ENCODE assay signal across 8 mouse cellular contexts in the genomic region with DNA sequence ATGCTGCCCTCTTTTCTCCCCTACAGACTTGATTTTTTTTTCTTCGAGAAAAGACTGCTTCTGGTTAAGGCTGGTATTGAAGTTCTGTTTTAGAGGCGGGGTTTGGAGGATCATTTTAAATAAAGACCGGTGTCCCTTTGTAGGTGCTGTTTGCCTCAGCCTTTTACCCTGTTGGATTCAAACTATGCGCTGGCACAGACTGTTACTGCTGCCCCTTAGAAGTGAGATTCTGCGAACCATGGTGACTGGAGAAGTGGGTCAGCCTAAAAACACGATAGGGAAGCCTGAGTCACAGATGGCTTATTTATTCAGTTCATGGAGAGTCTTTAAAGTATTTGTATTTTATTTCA. TPM values are rescaled to one million over a fixed set of nuclear protein-coding genes. Genes with fewer than 3 reads are reported as not detected.
DNase-seq lines count a peak whose midpoint lies in the region; ATAC-seq and TF ChIP-seq lines count a peak whose summit lies in the region.

No protein-coding gene starts in this region.

- peak overlapping the region; percentile 93 for H3K4me3 ChIP-seq in G1E (ENCODE audit: low read depth, low read length)
- H3K4me3 ChIP-seq in embryonic facial prominence, embryonic 15.5 days (replicated peaks): peak overlapping the region; percentile 96
- H3K4me3 ChIP-seq in intestine, embryonic 14.5 days (ENCODE audit: low read depth, low read length): peak overlapping the region; percentile 86
- H3K4me3 ChIP-seq in midbrain, embryonic 15.5 days: peak overlapping the region; percentile 74

- peak; percentile 90 for DNase-seq in heart, adult 11 months
- no peak for DNase-seq in heart, adult 18-20 months
- no peak for DNase-seq in G1E (ENCODE audit: low spot score)
- no peak for DNase-seq in intestine, embryonic 14.5 days (ENCODE audit: low spot score)
- DNase-seq in spleen, postnatal 36 days (ENCODE audit: low spot score in 2 of 2): no peak
- no peak for DNase-seq in urinary bladder, adult 2 months (ENCODE audit: low spot score)

- no peak for ATAC-seq in G1E (ENCODE audit: extremely low read depth, insufficient number of reproducible peaks, low FRiP score, poor library complexity, severe bottlenecking)
- no peak for ATAC-seq in embryonic facial prominence, embryonic 15.5 days (ENCODE audit: insufficient number of reproducible peaks, low FRiP score, low TSS enrichment, low read depth)
- ATAC-seq in intestine, embryonic 14.5 days (replicated peaks; ENCODE audit: low FRiP score, low TSS enrichment, low read depth): no peak
- no peak for ATAC-seq in midbrain, embryonic 15.5 days (replicated peaks)

- H3K9me3 ChIP-seq in G1E (replicated peaks): no peaks in the 10 kb centered on the region
- H3K9me3 ChIP-seq in embryonic facial prominence, embryonic 15.5 days (replicated peaks): no peaks in the 10 kb centered on the region
- H3K9me3 ChIP-seq in intestine, embryonic 14.5 days (ENCODE audit: control insufficient read depth, low read length): no peaks in the 10 kb centered on the region
- no peaks in the 10 kb centered on the region for H3K9me3 ChIP-seq in midbrain, embryonic 15.5 days

- peak overlapping the region; percentile 88; the same call in 1 of the 2 replicates for H3K27ac ChIP-seq in embryonic facial prominence, embryonic 15.5 days (replicated peaks)
- H3K27ac ChIP-seq in intestine, embryonic 14.5 days (ENCODE audit: low read depth): peak overlapping the region; percentile 86; the same call in 1 of the 2 replicates
- peak overlapping the region; percentile 93 for H3K27ac ChIP-seq in midbrain, embryonic 15.5 days

- H3K9ac ChIP-seq in embryonic facial prominence, embryonic 15.5 days: peak overlapping the region; percentile 82; the same call in 1 of the 2 replicates
- peak overlapping the region; percentile 77 for H3K9ac ChIP-seq in intestine, embryonic 14.5 days (ENCODE audit: low read length)
- peak overlapping the region; percentile 73 for H3K9ac ChIP-seq in midbrain, embryonic 15.5 days

- peak overlapping the region; percentile 71 for H3K4me2 ChIP-seq in embryonic facial prominence, embryonic 15.5 days (replicated peaks)
- H3K4me2 ChIP-seq in intestine, embryonic 14.5 days (ENCODE audit: low read length): peak overlapping the region; percentile 58
- peak overlapping the region; percentile 67 for H3K4me2 ChIP-seq in midbrain, embryonic 15.5 days

- 2% methylated on average over 6 of the region's 6 CpGs for whole genome bisulfite sequencing in embryonic facial prominence, embryonic 15.5 days
- WGBS in intestine, embryonic 14.5 days: 2% methylated on average over 6 of the region's 6 CpGs
- WGBS in midbrain, embryonic 15.5 days: 0% methylated on average over 6 of the region's 6 CpGs

- H3K4me1 ChIP-seq in G1E (ENCODE audit: insufficient read depth, low read depth, low read length): peaks cover 27% of the 10 kb centered on the region
- H3K4me1 ChIP-seq in embryonic facial prominence, embryonic 15.5 days: peaks cover 8% of the 10 kb centered on the region
- H3K4me1 ChIP-seq in intestine, embryonic 14.5 days (replicated peaks; ENCODE audit: control insufficient read depth, insufficient read depth, low read length): peaks cover 10% of the 10 kb centered on the region
- peaks cover 20% of the 10 kb centered on the region for H3K4me1 ChIP-seq in midbrain, embryonic 15.5 days

- H3K27me3 ChIP-seq in G1E (ENCODE audit: insufficient read depth, low read length): no peaks in the 10 kb centered on the region
- H3K27me3 ChIP-seq in embryonic facial prominence, embryonic 15.5 days: no peaks in the 10 kb centered on the region
- H3K27me3 ChIP-seq in intestine, embryonic 14.5 days (replicated peaks; ENCODE audit: control insufficient read depth, insufficient read depth, low read length): no peaks in the 10 kb centered on the region
- H3K27me3 ChIP-seq in midbrain, embryonic 15.5 days (replicated peaks): no peaks in the 10 kb centered on the region

- no peak for TF ChIP-seq CTCF in G1E (IDR thresholded peaks at IDR 0.05; ENCODE audit: low read depth, low read length)

- H3K36me3 ChIP-seq in G1E (replicated peaks): peaks cover 2% of the 10 kb centered on the region
- no peaks in the 10 kb centered on the region for H3K36me3 ChIP-seq in embryonic facial prominence, embryonic 15.5 days
- no peaks in the 10 kb centered on the region for H3K36me3 ChIP-seq in intestine, embryonic 14.5 days (ENCODE audit: control insufficient read depth, insufficient read depth, low read length)
- no peaks in the 10 kb centered on the region for H3K36me3 ChIP-seq in midbrain, embryonic 15.5 days (replicated peaks)

RNA-seq across cellular contexts. Expression of a gene that starts 1.1 kb away (rescaled TPM):
- total RNA-seq in heart, adult 18-20 months (2021): 1 to 10 TPM; 8.5 to 9.1 TPM
- total RNA-seq in G1E (2014; fragmentation: Nextera tagmentation) (24.6 and 25.3 TPM in 2 replicates), G1E (2017) (34.9 and 39.8 TPM in 2 replicates)
- polyA plus RNA-seq in G1E (2012): 9.4 and 10.5 TPM in 2 replicates
- 35.7 and 38.6 TPM in 2 replicates for polyA plus RNA-seq in embryonic facial prominence, embryonic 15.5 days (2015; fragmentation: Nextera tagmentation; extraction: Ambion mirVana)
- 49.9 and 51.0 TPM in 2 replicates for polyA plus RNA-seq in intestine, embryonic 14.5 days (2014; fragmentation: Nextera tagmentation; extraction: Ambion mirVana)
- 110 and 115 TPM in 2 replicates for polyA plus RNA-seq in midbrain, embryonic 15.5 days (2015; fragmentation: Nextera tagmentation; extraction: Ambion mirVana)
- 11.4 and 13.4 TPM in 2 replicates for polyA plus RNA-seq in urinary bladder, adult 2 months (2012; rRNA removed)

RNA-seq across cellular contexts. Expression of a gene that starts 47.3 kb away (rescaled TPM):
- total RNA-seq in heart, adult 18-20 months (2021): 1 to 10 TPM; 5.0 to 5.5 TPM
- total RNA-seq in G1E (2014; fragmentation: Nextera tagmentation): 50.0 and 55.7 TPM in 2 replicates
- 19.1 and 22.9 TPM in 2 replicates for total RNA-seq in G1E (2017)
- polyA plus RNA-seq in G1E (2012): 1.3 and 2.6 TPM in 2 replicates
- 19.5 and 22.1 TPM in 2 replicates for polyA plus RNA-seq in embryonic facial prominence, embryonic 15.5 days (2015; fragmentation: Nextera tagmentation; extraction: Ambion mirVana)
- polyA plus RNA-seq in intestine, embryonic 14.5 days (2014; fragmentation: Nextera tagmentation; extraction: Ambion mirVana): 28.3 and 36.5 TPM in 2 replicates
- polyA plus RNA-seq in midbrain, embryonic 15.5 days (2015; fragmentation: Nextera tagmentation; extraction: Ambion mirVana): 9.7 and 10.9 TPM in 2 replicates
- polyA plus RNA-seq in urinary bladder, adult 2 months (2012; rRNA removed): 14.8 and 19.9 TPM in 2 replicates

RNA-seq across cellular contexts. Expression of a gene that starts 50.8 kb away (rescaled TPM):
- 1 to 10 TPM; 1.4 to 1.8 TPM for total RNA-seq in heart, adult 18-20 months (2021)
- total RNA-seq in G1E (2014; fragmentation: Nextera tagmentation) (not detected in 2 replicates), G1E (2017) (0.33 and 0.87 TPM in 2 replicates)
- polyA plus RNA-seq in G1E (2012): not detected in 2 replicates
- 3.5 and 3.8 TPM in 2 replicates for polyA plus RNA-seq in embryonic facial prominence, embryonic 15.5 days (2015; fragmentation: Nextera tagmentation; extraction: Ambion mirVana)
- 0.75 and 0.76 TPM in 2 replicates for polyA plus RNA-seq in intestine, embryonic 14.5 days (2014; fragmentation: Nextera tagmentation; extraction: Ambion mirVana)
- polyA plus RNA-seq in midbrain, embryonic 15.5 days (2015; fragmentation: Nextera tagmentation; extraction: Ambion mirVana): 1.6 and 2.8 TPM in 2 replicates
- polyA plus RNA-seq in urinary bladder, adult 2 months (2012; rRNA removed): 0.34 TPM in 1 of 2 replicates, not detected in the other
